Mouse (Mus musculus) midbrain, embryonic 10.5 days (tissue): ENCODE measurements at regions not wholly inside any gene's neighbourhood (a gene's known extent, or its start where the extent isn't known, plus 50 kb on each side); places are given as distances from the start of the nearest gene placed in this dataset.

Experiments used
- DNase-seq: peaks from one replicate; pipeline ENCODE4 v3.0.0-alpha.2; 2017; ENCODE audit warnings: low spot score
- H3K27ac ChIP-seq: fragments of 300-500 bp; sonication (generic); replicated peaks from 2 replicates; pipeline ENCODE4 v1.5.1; 2016; ENCODE audit warnings: mild to moderate bottlenecking
- H3K27me3 ChIP-seq: fragments of 300-500 bp; sonication (generic); 2 replicates; pipeline ENCODE4 v1.6.1; 2016; ENCODE audit warnings: low read depth, mild to moderate bottlenecking; ENCODE audit not compliant: poor library complexity, severe bottlenecking
- H3K36me3 ChIP-seq: fragments of 300-500 bp; sonication (generic); 2 replicates; pipeline ENCODE4 v1.6.1; 2016; ENCODE audit warnings: mild to moderate bottlenecking, moderate library complexity
- H3K4me1 ChIP-seq: fragments of 300-500 bp; sonication (generic); 2 replicates; pipeline ENCODE4 v1.6.1; 2016
- H3K4me3 ChIP-seq: fragments of 300-500 bp; sonication (generic); 2 replicates; pipeline ENCODE4 v1.5.1; 2016; ENCODE audit warnings: mild to moderate bottlenecking, moderate library complexity
- H3K9me3 ChIP-seq: fragments of 300-500 bp; sonication (generic); replicated peaks from 2 replicates; pipeline ENCODE4 v1.6.1; 2016; ENCODE audit warnings: mild to moderate bottlenecking
- WGBS: fragments of 180-500 bp; shearing (Covaris S2); methylation state at CpG from one replicate; pipeline ENCODE4 v1.1.7; 2016; 5-methylcytosine and 5-hydroxymethylcytosine counted together

DNA sequence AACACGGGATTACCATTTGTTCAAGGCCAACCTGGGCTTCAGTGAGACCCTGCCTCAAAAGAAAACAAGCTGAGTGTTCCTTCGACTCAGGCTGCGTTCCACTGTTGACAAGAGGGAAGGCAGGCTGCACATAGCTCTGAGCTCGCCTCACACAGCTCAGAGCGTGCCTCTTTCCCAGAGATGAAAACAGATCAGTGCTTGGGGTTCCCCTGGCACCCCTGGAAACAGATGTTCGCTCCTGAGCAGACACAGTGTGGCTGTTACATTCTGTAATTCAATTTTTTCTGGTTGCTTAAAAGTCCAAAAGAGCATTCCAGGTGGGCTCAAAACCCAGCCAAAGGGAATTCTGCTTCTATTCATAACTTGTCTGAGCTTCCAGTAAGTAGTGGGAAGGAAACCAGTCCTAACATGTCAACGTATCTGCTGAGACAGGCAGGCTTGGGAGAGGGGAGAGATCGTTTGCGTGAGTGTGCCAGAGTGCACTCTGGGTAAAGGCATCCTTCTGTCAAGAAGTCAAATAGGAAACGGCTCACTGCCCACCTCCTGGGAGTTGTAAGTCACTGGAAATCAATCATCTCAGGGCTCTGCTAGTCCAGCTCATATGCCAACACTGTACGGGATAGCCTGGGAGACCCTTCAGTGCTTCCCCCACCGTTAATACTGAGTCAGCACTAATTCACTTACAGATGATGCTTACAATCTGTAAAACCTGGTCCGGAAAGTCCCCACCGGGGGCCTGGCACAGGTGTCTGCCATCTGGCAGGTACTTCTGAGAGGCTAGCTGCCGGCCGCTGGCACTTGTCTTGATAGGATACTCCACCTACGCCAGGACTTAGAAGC lies 107.3 kb upstream of the Tmem150c start:
- Histone ChIP-seq H3K27ac (no peak overlapping the region), H3K4me3 (no peak overlapping the region), H3K9me3 (0 out of 2 replicates have a peak, but pooled peaks cover 2% of the 10 kb centered on the region), H3K4me1 (no peaks in the 10 kb centered on the region), H3K27me3 (no peaks in the 10 kb centered on the region), H3K36me3 (no peaks in the 10 kb centered on the region)
- WGBS, result 83% methylated on average over 17 of the region's 17 CpGs
- DNase-seq, result no peak

DNA sequence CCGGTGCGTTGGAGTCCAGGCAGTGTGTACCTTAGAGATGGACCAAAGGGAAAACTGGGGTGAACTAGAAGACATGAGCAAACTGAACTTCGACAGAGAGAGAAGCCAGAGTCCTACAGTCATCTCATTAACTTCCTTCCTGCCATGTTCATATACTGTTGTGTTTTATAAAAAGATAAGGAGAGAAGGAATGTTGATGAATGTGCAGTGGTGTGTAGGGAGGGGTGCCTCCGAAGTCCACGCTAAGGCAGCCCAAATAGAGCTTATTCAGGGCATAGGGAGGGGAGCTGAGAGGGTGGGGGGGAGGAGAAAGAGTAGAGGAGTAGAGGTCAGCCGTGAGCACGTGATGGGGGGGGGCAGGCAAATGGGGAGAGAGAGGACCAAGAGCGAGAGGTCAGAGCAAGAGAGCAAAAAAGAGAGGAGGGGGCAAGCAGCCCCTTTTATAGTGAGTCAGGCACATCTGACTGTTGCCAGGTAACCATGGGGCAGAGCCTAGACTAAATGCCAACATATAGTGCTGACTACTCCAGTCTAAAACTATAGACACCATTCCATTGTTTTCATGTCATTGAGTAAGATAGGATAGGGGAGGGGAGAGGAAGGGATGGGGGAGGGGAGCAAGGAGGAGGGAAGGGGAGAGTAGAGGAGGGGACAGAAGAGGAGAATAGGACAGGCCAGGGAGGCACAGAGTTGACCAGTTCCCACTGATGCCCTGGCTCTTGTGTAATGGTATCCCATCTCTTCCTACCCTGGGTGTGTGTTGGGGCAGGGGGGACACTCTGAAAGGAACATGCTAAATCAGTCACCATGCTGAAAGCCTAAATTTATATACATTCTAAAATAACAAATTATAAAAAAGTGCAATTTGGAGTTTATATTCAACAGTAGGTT lies 100.4 kb upstream of the Tmem150c start:
- no peaks in the 10 kb centered on the region for H3K27me3 ChIP-seq
- H3K4me3 ChIP-seq, result no peak overlapping the region
- H3K36me3 ChIP-seq, result no peaks in the 10 kb centered on the region
- whole genome bisulfite sequencing, result 72% methylated on average over 8 of the region's 8 CpGs
- H3K9me3 ChIP-seq, result 0 out of 2 replicates have a peak, but pooled peaks cover 2% of the 10 kb centered on the region
- DNase-seq, result peak; percentile 24
- H3K4me1 ChIP-seq, result peaks cover 12% of the 10 kb centered on the region
- 0 out of 2 replicates have a peak overlapping the region, but pooled peaks have one; percentile 17 for H3K27ac ChIP-seq

DNA sequence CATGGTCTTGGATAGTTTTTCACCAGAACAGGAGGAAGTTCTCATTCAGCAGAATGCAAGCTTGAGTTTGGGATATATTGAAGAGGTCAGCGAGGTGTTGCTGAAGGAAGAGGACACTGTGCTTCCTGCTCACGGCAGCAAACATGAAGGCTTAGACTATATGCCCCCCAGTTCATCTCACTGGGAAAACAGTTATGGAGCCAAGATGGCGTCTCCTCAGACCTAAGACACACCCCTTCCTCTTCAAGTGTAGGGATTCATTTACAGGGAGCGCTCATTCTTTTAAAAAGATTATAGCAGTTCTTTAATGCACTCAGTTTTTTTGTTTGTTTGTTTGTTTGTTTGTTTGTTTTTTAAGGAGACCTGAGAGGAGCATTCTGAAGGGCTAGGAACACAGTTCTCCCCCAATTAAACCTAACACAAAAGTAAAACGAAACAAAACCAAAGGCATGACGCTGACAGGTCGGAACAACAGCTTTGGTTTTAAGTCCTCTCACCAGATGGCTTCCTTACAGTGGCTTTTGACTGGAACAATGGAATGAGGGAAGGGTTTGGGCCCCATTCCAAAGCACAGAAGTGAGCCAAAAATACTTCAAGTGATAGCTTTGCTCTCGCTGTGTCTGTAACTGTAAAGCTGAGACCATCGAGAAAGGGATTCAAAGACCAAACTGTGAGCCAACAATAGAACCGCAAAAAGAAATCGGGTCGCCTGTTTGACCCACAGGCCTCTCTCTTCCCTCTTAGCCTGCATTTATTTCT lies 99.5 kb upstream of the Tmem150c start:
- WGBS, result 83% methylated on average over 12 of the region's 12 CpGs
- no peak overlapping the region for H3K4me3 ChIP-seq
- peaks cover 12% of the 10 kb centered on the region for H3K4me1 ChIP-seq
- no peak for DNase-seq
- H3K36me3 ChIP-seq, result no peaks in the 10 kb centered on the region
- H3K27me3 ChIP-seq, result no peaks in the 10 kb centered on the region
- H3K27ac ChIP-seq, result 0 out of 2 replicates have a peak overlapping the region, but pooled peaks have one; percentile 17
- H3K9me3 ChIP-seq, result 0 out of 2 replicates have a peak, but pooled peaks cover 2% of the 10 kb centered on the region

DNA sequence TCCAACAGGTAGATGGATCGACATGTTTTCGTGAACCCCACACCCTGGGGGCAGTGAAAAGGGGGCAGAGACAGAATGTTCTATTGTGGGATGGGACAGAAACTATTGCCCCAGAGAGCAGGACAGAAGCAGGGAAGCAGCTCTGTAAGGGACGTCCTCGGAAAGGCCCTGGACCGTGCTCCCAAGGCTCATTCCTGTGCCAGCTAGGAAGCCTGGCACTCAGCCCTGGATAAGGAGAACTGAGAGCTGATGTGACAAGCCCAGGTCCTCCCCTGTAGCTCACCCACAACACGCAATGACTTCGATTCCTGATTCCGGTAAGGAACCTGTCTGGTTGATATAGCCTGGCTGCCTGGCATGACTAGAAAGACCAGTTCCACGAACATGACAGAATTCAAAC lies 95.7 kb upstream of the Tmem150c start:
- no peak for DNase-seq
- Histone ChIP-seq H3K27ac (no peak overlapping the region), H3K4me3 (no peak overlapping the region), H3K27me3 (no peaks in the 10 kb centered on the region), H3K4me1 (peaks cover 11% of the 10 kb centered on the region), H3K36me3 (no peaks in the 10 kb centered on the region), H3K9me3 (no peaks in the 10 kb centered on the region; the same call in 1 of the 2 replicates)
- WGBS, result 91% methylated on average over 9 of the region's 9 CpGs

DNA sequence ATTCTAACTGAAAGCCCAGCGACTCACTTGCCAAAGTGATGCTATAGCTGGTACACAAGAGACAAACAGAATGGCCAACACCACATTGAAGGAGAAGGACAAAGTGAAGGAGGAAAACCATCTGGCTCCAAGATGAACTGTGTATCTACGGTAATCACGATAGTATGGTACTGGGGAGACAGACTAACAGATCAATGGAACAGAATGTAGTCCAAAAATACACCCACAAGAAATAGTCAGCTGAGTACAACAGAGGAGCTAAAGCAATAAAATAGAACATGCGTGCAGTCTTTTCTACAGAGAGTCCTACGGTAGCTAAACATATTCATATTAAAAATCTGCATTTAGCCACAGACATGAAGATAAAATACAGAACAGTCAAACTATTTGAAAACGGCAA lies 92.4 kb upstream of the Tmem150c start:
- H3K27ac ChIP-seq, result no peak overlapping the region
- WGBS, result 96% methylated on average over 6 of the region's 6 CpGs
- no peaks in the 10 kb centered on the region for H3K4me1 ChIP-seq
- no peaks in the 10 kb centered on the region; the same call in 1 of the 2 replicates for H3K9me3 ChIP-seq
- no peaks in the 10 kb centered on the region for H3K27me3 ChIP-seq
- H3K36me3 ChIP-seq, result no peaks in the 10 kb centered on the region
- no peak for DNase-seq
- H3K4me3 ChIP-seq, result no peak overlapping the region

DNA sequence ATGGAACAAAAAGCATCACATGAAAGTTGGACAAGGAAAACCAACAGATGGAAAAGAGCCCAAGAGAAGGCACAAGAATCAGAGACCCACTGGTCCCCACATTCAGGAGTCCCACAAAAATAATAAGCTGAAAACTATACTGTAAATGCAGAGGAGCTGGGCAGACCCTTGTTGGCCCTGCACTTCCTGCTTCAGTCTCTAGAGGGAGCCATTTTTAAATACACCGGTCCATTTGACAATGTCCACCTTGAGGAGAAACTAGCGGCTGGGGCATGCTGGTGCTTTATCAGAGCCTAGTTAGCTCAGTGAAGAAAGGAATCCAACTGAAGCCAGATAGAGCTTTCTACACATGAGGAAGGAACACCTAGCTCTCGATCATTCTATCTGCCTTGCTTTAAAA lies 90.1 kb upstream of the Tmem150c start:
- DNase-seq, result no peak
- H3K36me3 ChIP-seq, result no peaks in the 10 kb centered on the region
- H3K4me3 ChIP-seq, result no peak overlapping the region
- no peaks in the 10 kb centered on the region for H3K27me3 ChIP-seq
- H3K27ac ChIP-seq, result no peak overlapping the region
- H3K4me1 ChIP-seq, result no peaks in the 10 kb centered on the region
- WGBS, result 60% methylated on average over 3 of the region's 3 CpGs
- H3K9me3 ChIP-seq, result no peaks in the 10 kb centered on the region; the same call in 1 of the 2 replicates

DNA sequence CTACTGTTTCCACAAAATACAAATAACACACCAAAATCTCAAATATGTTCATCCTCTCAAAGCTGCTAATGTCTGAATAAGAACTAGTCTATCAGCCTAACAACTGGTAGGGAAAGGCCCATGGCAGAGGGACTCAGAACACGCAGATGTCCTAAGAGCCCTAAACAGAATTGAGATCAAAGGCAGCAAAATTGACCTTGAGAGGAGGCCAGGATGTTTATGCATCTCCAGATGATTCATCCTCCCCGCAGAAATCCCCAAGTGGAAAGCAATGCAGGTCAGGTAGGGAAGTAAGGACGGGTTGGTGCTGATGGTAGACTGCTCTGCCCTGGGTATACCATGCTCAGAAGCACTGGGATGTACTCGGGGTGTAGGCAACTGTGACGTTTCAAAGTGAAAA lies 89.0 kb upstream of the Tmem150c start:
- Histone ChIP-seq H3K4me1 (no peaks in the 10 kb centered on the region), H3K36me3 (no peaks in the 10 kb centered on the region), H3K9me3 (no peaks in the 10 kb centered on the region; the same call in 1 of the 2 replicates), H3K27ac (no peak overlapping the region), H3K27me3 (no peaks in the 10 kb centered on the region), H3K4me3 (no peak overlapping the region)
- no peak for DNase-seq
- 81% methylated on average over 5 of the region's 5 CpGs for WGBS

DNA sequence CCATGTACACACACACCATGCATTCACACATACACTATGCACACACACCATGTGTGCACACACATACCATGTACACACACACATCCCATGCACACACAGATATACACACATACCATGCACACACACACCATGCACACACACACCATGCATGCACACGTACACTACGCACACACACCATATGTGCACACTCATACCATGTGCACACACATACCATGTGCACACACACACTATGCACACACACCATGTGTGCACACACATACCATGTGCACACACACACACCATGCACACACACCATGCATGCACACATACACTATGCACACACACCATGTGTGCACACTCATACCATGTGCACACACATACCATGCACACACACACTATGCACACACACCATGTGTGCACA lies 87.1 kb upstream of the Tmem150c start:
- 93% methylated on average over 2 of the region's 2 CpGs for WGBS
- no peaks in the 10 kb centered on the region for H3K9me3 ChIP-seq
- no peaks in the 10 kb centered on the region for H3K27me3 ChIP-seq
- no peak overlapping the region for H3K27ac ChIP-seq
- no peak overlapping the region for H3K4me3 ChIP-seq
- no peak for DNase-seq
- no peaks in the 10 kb centered on the region for H3K4me1 ChIP-seq
- no peaks in the 10 kb centered on the region for H3K36me3 ChIP-seq

DNA sequence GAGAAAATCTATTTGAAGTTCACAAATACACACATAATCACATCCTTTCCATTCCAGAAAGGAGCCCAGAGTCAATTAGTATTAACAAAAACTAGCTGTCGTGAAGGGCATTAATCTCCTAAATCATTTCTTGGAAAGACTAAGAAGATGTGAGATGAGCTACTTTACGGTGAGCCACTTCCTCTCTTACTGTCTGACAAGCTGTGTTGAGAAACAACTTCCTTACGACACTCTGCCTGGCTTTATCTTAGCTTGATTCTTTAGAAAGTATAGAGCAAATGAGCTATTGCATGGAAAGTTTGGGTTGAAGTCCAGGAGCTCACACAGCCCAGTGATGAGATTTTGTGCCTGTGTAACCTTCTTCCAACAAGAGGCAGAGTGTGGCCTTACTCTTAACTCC lies 85.2 kb upstream of the Tmem150c start:
- peaks cover 3% of the 10 kb centered on the region for H3K4me1 ChIP-seq
- H3K9me3 ChIP-seq, result no peaks in the 10 kb centered on the region
- H3K4me3 ChIP-seq, result no peak overlapping the region
- no peak for DNase-seq
- WGBS, result 83% methylated on average over 3 of the region's 3 CpGs
- no peaks in the 10 kb centered on the region for H3K36me3 ChIP-seq
- H3K27me3 ChIP-seq, result no peaks in the 10 kb centered on the region
- H3K27ac ChIP-seq, result no peak overlapping the region

DNA sequence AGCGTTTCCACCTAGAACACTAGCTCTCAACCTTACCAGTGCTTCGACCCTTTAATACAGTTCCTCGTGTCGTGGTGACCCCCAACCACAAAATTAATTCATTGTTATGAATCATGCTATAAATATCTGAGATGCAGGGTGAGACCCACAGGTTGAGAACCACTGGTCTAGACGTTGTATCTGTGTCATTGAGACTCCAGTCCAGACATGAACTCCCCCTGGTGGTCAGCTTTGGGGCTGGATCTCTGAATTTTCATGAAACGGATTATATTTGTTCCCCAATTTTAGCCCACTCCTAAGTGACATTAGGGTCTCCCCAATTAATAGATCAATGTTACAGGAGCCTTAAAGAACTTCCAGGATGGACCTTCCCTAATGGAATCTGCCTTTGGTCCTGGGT lies 81.3 kb upstream of the Tmem150c start:
- Histone ChIP-seq H3K27me3 (no peaks in the 10 kb centered on the region), H3K36me3 (no peaks in the 10 kb centered on the region), H3K27ac (no peak overlapping the region), H3K4me1 (peaks cover 6% of the 10 kb centered on the region), H3K9me3 (no peaks in the 10 kb centered on the region), H3K4me3 (no peak overlapping the region)
- WGBS, result 78% methylated on average over 6 of the region's 6 CpGs
- DNase-seq, result peak; percentile 24

DNA sequence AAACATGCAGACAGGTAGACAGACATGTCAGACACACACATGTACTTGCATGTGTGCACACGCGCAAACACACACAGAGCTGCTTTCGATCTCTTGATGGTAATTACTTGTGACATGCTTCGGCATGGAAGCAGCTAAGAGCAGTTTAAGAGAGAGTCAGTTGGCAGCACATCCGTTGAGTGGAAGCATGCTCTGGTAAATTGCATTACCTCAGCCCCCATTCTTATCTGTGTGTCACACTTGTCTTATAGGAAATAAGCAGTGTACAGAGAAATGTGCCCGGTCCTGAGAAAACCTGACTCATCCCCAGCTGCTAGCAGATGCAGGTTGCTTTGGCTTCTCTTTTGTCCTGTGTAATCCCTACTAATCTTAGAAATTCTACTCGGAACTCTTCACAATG lies 80.0 kb upstream of the Tmem150c start:
- H3K36me3 ChIP-seq, result no peaks in the 10 kb centered on the region
- no peak overlapping the region for H3K27ac ChIP-seq
- H3K4me3 ChIP-seq, result no peak overlapping the region
- peaks cover 6% of the 10 kb centered on the region for H3K4me1 ChIP-seq
- H3K9me3 ChIP-seq, result no peaks in the 10 kb centered on the region
- H3K27me3 ChIP-seq, result no peaks in the 10 kb centered on the region
- no peak for DNase-seq
- 68% methylated on average over 7 of the region's 7 CpGs for WGBS

DNA sequence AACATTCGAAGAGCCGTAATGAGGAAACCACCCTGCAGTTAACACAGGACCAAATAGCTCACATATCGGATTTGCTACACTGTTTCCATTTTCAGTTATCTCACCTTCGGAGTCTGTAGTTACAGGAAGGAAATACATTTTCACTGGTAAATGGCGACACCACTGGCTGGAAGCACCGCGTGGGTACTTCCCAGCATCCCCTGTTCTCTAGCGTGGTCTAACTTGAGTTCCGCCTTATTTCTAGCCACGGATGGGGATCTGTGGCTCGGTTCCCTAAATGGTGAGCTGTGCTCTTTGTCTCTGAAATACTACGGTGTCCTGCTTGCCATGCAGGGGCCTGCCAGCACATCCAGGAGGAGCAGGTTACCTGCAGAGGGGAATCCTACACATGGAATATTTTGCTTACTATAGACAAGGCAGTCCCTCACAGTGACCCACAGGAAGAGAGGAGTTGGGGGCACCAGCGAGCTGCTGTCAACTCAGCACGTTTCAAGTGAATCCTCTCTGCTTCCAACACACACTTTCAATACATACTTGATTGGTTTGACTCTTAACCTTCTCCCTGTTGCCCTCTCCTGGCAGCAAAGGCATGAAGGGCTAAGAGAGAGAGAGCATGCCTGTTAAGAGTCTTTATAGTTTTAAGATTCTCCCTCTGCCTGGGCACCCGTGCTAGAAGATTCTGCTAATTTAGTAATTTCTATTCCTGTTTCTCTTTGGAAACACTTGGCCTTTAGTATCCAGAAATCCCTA lies 78.9 kb upstream of the Tmem150c start:
- H3K36me3 ChIP-seq, result no peaks in the 10 kb centered on the region
- H3K27ac ChIP-seq, result no peak overlapping the region
- H3K4me3 ChIP-seq, result no peak overlapping the region
- DNase-seq, result no peak
- no peaks in the 10 kb centered on the region for H3K9me3 ChIP-seq
- H3K4me1 ChIP-seq, result peaks cover 6% of the 10 kb centered on the region
- H3K27me3 ChIP-seq, result no peaks in the 10 kb centered on the region
- 88% methylated on average over 15 of the region's 15 CpGs for WGBS
